Mouse (Mus musculus) megakaryocyte progenitor cell, adult 5-6 weeks (primary cell): ENCODE measurements at regions not wholly inside any gene's neighbourhood (a gene's known extent, or its start where the extent isn't known, plus 50 kb on each side); places are given as distances from the start of the nearest gene placed in this dataset.
A peak's percentile ranks its signal among the peaks of the same experiment; 100 is the strongest.

Source experiments
- ATAC-seq: replicated peaks from 2 replicates; pipeline ENCODE4 v1.8.0; 2016; ENCODE audit warnings: mild to moderate bottlenecking, moderate TSS enrichment, inconsistent platforms; ENCODE audit not compliant: poor library complexity

DNA sequence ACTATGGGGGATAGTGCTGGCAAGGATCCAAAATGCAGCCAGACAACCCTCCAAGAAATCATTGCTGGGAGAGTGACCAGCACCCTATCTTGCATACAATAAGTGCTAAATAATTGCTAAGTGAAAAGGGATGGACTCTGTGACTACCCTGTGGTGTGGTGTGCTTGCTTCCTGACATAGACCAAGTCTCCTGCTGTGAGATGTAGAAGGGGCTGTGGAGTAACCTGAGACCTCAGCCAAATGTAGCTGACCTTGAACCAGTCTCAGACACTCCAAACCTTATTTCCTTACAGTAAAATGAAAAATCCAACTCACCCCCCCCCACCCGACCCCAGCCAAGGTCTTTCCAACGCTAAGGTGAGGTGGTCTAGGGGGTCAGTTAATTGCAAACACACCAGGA, 221.2 kb upstream of the 4931429L15Rik start:
- no peak for ATAC-seq

GRCm38 (mm10) chr9:46538616-46539015, 218.8 kb upstream of the 4931429L15Rik start:
- ATAC-seq: no peak

- no peak for ATAC-seq
These were observed 196.8 kb upstream of the 4931429L15Rik start for GRCm38 (mm10) chr9:46516401-46517130.

- ATAC-seq: no peak
These were observed 192.7 kb upstream of the 4931429L15Rik start for GRCm38 (mm10) chr9:46512276-46513051.

DNA sequence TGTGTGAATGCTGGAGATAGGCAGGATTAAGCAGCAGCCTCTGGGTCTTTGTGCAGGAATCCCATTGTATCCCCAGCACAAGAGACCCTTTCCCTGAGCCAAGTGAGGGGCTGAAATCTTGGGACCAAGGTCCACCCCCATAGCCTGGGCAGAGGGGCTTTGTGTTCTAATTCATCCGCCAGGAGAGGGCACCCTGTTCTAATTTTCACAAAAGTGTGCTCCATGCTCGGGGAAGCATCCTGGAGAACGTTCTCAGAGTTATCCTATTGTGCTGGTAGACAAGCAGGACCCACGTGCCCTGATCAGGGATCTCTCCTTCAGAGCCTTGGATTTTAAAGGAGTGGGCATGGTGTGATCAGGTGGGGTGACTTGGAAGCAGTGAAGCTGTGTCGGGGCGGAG, 191.5 kb upstream of the 4931429L15Rik start:
- ATAC-seq: no peak

DNA sequence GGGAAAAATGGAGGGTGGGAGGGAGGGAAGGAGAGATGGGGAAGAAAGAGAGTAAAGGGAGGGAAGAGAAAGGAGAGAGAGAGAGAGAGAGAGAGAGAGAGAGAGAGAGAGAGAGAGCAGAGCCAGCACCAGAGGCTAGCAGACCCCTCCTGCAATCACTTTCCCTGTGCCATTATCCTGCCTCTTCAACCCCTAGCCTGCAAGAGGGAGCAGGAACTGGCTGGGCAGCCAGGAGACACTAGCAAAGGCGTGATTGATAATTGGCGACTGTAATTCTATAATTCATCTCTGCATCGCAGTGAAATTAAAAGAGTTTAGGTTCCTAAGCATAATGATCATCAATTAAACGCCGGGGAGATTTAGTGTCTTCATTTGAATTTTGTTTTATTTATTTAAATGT, 190.1 kb upstream of the 4931429L15Rik start:
- no peak for ATAC-seq

DNA sequence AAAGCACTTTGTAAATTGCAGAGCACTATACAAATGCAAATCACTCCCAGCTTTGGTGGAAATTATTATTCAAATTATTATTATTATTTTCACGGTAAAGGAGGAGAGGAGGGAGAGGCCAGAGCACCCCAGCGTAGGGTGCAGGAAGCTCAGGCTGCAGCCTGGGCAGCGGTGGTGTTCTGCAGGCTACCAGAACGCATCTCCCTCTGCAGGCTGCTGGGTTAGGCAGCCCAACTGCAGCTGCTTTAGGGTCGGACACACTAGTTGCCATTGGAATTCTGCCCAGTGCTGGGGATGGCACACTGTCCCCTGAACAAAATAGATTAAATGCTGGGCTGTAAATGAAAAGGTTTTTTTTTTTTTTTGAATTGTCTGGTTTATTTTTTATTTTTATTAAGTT, 189.7 kb upstream of the 4931429L15Rik start:
- ATAC-seq: no peak

- ATAC-seq: no peak
These were observed 187.2 kb upstream of the 4931429L15Rik start for GRCm38 (mm10) chr9:46507036-46507435.

GRCm38 (mm10) chr9:46504536-46504935, 184.8 kb upstream of the 4931429L15Rik start:
- ATAC-seq: no peak

GRCm38 (mm10) chr9:46504133-46504416, 184.3 kb upstream of the 4931429L15Rik start:
- no peak for ATAC-seq

DNA sequence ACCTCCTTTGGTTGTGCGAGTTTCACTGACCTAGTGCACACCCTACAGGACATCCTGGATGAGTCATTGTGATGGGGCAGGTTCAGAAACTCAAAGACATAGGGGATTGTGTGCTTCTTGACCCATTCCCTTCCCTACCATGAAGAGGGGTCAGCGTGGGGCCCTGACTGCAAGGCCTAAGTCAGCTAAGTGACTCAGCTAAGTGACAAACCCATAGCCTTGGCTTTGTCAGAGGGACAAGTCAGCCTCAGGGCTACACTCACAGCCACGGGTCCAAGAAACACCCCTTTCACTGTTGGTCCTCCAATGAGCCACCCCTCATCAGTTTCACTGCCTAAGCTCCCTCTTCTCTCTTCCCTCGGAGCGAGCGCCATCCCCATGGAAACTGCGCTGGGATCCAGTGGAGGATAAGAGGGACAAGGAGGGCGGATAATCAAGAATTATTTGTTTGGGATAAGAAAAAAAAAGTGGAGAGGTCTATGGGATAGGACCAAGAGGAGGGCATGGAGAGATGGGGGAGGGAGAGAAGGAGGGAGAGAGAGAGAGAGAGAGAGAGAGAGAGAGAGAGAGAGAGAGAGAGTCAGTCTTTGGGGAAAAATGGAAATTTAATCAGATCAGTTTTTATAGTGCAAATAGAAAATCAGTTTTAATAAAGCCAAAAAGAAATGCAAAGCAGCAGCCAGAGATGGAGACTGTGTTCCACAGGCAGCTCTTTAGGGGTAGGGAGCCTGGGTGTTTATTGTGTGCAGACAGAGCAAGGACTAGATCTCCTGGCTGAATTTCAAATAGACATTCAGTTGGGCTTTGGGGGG, 183.7 kb upstream of the 4931429L15Rik start:
- no peak for ATAC-seq

DNA sequence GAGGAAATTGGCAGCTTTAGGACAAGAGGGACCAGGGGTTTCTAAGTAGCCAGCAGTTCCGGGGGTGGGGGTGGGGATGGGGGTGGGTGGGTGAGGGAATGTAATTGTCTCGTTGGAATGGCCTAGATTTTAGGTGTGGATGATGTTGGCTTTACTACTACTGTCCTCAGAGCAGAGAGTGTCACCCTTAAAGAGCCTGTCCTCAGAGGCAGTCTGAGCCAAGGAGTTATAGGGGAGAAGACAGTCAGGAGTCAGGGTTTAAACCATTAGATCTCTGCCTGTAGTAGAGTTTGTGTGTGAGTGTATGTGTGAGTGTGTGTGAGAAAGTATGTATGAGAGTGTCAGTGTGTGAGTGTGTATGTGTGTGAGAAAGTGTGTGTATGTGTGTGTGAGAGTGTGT, 179.6 kb upstream of the 4931429L15Rik start:
- no peak for ATAC-seq

GRCm38 (mm10) chr9:46498861-46499260, 179.1 kb upstream of the 4931429L15Rik start:
- ATAC-seq: no peak

- ATAC-seq: no peak
These were observed 175.5 kb upstream of the 4931429L15Rik start for GRCm38 (mm10) chr9:46495276-46495675.

- peak; percentile 65 for ATAC-seq
These were observed 163.2 kb upstream of the 4931429L15Rik start for GRCm38 (mm10) chr9:46482859-46483443.

DNA sequence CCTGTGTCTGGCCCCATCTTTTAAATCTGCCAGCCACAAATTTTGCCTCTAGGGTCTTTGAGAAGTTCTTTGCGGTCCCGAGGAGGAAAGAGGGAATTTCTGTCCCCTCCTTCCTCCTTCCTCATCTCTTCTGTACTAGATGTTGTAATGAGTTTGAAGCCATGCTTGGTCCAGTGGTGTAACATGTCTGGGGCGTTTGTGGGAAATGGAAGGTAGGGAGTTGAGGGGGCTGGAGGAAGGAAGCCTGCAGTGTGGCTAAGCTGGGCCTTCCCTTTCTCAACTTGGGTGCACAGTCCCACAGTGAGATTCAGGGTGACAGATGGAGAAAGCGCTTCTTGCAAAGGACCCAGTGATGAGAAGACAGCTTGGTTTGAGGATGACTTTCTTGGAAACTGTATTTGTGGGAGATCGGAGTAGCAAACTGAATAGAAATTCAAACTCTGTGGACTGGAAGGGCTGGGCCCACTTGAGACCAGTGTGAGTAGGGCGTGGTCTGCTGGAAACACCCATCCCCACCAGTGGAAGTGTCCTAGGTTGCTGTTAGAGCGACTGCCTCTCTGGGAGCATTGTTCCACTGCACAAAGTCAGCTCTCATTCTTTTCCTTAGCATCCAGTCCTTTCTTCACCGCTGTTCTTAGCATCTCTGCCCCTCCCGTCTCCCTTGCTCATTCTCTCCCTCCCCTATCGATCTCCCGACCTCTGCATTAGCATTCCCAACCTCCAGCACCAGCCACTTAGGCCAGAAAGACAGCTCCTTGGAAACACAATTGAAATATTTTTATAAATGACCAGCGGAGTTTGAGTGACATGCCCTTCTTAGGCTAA, 162.5 kb upstream of the 4931429L15Rik start:
- ATAC-seq: peak; percentile 68

- no peak for ATAC-seq
These were observed 161.7 kb upstream of the 4931429L15Rik start for GRCm38 (mm10) chr9:46481491-46481890.

GRCm38 (mm10) chr9:46480080-46480690, 160.4 kb upstream of the 4931429L15Rik start:
- ATAC-seq: no peak

- no peak for ATAC-seq
These were observed 158.8 kb upstream of the 4931429L15Rik start for GRCm38 (mm10) chr9:46478611-46479010.

DNA sequence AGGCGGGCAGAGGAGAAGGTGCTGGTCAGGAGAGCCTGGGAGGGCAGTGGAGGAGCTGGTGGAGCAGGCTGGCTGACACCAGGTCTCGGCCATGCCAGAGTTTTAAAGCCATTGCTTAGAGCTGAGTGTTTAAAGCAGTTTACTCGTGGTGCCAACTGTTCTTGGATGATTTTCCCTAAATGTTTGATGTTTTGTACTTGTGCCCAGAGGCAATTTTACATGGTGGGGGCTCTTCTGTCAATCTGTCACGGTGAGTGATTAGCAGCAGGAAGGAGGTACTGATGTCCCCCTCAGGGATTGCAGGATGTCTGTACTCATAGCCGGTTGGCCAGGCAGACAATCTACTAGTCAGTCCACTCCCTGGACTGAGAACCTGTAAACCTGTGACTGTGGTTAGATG, 156.7 kb upstream of the 4931429L15Rik start:
- no peak for ATAC-seq
